Mouse (Mus musculus): ENCODE data around the gene Ripk1. TPM values are rescaled to one million over a fixed set of nuclear protein-coding genes. Genes with fewer than 3 reads are reported as not detected.

Gene Ripk1
- polyA plus RNA-seq, 1 experiment from 2014 or later = 17.8 TPM

DNA sequence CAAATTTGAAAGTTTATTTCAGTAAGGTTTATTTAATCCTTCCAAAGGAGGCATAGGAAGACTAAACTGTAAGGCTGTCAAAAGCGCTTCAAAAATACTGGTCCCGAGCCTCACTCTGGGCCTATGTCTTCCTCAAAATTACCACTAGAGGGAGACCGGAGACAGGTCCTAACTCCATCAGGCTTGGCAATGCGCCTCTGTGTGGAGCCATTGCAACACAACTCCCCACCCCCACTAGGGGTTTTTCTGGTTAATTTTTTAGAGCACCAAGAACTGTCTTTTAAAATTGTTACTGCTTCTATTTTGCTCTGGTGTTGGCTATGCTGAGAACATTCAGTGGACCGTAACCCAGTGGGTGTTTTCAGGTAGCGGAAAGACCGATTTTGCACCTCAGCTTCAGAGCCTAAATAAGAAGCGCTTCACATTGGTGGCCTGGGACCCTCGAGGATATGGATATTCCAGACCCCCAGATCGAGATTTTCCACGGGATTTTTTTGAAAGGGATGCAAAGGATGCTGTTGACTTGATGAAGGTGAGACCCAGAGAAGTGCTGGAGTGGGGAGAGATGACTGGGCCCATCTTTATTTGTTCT lies 44.4 kb downstream of the Ripk1 start:
- Histone ChIP-seq H3K9me3 (replicated peaks; ENCODE audit: control insufficient read depth, low read length) (no peaks in the 10 kb centered on the region), H3K9ac (ENCODE audit: low read length) (no peak overlapping the region), H3K4me3 (replicated peaks; ENCODE audit: low read length) (no peak overlapping the region), H3K27me3 (ENCODE audit: control insufficient read depth, insufficient read depth, low read length) (no peaks in the 10 kb centered on the region), H3K4me1 (ENCODE audit: control insufficient read depth, insufficient read depth, low read length) (no peaks in the 10 kb centered on the region), H3K4me2 (ENCODE audit: low read depth, low read length) (no peak overlapping the region), H3K27ac (ENCODE audit: low read length) (no peak overlapping the region), H3K36me3 (ENCODE audit: control insufficient read depth, insufficient read depth, low read length) (no peaks in the 10 kb centered on the region)
- peak; percentile 87 for ATAC-seq (ENCODE audit: insufficient read depth, low FRiP score)
- WGBS = 41% methylated on average over 11 of the region's 11 CpGs

DNA sequence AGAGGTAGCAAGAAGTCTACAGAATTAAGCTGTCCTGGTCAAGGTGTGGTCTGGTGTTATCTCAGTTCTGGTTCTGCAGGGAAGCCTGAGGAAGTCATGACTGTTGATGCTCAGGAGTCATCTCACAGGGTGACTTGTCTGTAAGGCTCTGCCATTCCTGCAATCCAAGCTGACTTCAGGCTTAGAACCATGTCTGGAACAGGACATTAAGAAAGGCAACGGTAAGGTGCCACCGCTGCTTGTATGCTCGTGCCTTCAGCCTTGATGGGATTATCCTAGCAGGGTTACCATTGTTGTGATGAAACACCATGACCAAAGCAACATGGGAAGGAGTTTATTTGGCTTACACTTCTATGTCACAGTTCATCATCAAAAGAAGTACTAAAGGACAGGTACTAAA lies 45.4 kb downstream of the Ripk1 start:
- 88% methylated on average over 3 of the region's 3 CpGs for WGBS
- no peak for ATAC-seq (ENCODE audit: insufficient read depth, low FRiP score)
- H3K4me3 ChIP-seq (replicated peaks; ENCODE audit: low read length) = no peak overlapping the region

DNA sequence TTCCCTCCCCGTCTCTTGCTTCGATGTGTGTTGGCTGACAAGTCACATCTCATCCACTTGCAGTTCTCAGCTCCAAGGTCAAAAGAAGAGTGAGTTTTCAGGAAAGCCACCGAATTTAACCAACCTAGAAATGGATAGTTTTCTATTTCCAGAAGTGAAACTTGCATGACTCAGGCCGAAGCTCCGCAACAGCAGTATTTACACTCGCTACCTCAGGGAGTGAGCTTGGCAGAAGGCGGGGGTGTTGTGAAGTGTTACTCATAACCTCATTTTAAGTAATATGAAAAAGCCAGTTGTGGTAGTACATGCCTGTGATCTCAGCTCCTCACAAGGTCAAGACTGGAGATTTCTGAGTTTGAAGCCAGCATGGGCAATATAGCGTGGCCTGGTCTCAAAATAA lies 48.3 kb downstream of the Ripk1 start:
- ATAC-seq (ENCODE audit: insufficient read depth, low FRiP score) = no peak
- WGBS = 91% methylated on average over 8 of the region's 8 CpGs
- peaks cover under 1% of the 10 kb centered on the region; the same call in 1 of the 2 replicates for H3K36me3 ChIP-seq (ENCODE audit: control insufficient read depth, insufficient read depth, low read length)

More for the DNA sequence above, 45.4 kb downstream of the Ripk1 start:
- H3K36me3 ChIP-seq (ENCODE audit: control insufficient read depth, insufficient read depth, low read length) = no peaks in the 10 kb centered on the region
- no peak overlapping the region for H3K27ac ChIP-seq (ENCODE audit: low read length)
- no peak overlapping the region for H3K4me2 ChIP-seq (ENCODE audit: low read depth, low read length)
- H3K27me3 ChIP-seq (ENCODE audit: control insufficient read depth, insufficient read depth, low read length) = no peaks in the 10 kb centered on the region
- no peak overlapping the region for H3K9ac ChIP-seq (ENCODE audit: low read length)
- H3K4me1 ChIP-seq (ENCODE audit: control insufficient read depth, insufficient read depth, low read length) = no peaks in the 10 kb centered on the region
- H3K9me3 ChIP-seq (replicated peaks; ENCODE audit: control insufficient read depth, low read length) = no peaks in the 10 kb centered on the region

DNA sequence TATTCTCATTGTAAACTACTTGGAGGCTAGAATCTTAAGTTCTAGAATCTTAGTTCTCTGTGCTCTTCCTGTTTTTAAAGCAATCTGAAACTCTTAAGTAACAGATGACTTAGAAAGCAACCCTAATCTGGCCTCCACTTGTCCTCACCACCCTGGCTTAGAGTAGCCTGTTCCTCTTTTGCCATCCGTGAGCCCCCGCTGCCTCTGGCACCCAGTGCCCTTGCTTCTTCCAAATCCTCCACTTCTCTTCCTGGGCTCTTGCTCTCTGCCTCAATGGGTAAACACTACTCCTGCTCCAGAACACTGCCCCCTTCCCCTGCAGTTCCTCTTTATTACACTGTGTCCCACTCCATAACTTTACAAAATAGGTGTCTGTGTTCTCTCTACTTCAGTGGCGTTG lies 49.5 kb downstream of the Ripk1 start:
- ATAC-seq (ENCODE audit: insufficient read depth, low FRiP score) = no peak

More for the DNA sequence above, 48.3 kb downstream of the Ripk1 start:
- no peak overlapping the region for H3K27ac ChIP-seq (ENCODE audit: low read length)
- H3K4me1 ChIP-seq (ENCODE audit: control insufficient read depth, insufficient read depth, low read length) = no peaks in the 10 kb centered on the region
- H3K9ac ChIP-seq (ENCODE audit: low read length) = no peak overlapping the region
- H3K27me3 ChIP-seq (ENCODE audit: control insufficient read depth, insufficient read depth, low read length) = no peaks in the 10 kb centered on the region
- H3K4me2 ChIP-seq (ENCODE audit: low read depth, low read length) = no peak overlapping the region
- H3K9me3 ChIP-seq (replicated peaks; ENCODE audit: control insufficient read depth, low read length) = no peaks in the 10 kb centered on the region
- no peak overlapping the region for H3K4me3 ChIP-seq (replicated peaks; ENCODE audit: low read length)

DNA sequence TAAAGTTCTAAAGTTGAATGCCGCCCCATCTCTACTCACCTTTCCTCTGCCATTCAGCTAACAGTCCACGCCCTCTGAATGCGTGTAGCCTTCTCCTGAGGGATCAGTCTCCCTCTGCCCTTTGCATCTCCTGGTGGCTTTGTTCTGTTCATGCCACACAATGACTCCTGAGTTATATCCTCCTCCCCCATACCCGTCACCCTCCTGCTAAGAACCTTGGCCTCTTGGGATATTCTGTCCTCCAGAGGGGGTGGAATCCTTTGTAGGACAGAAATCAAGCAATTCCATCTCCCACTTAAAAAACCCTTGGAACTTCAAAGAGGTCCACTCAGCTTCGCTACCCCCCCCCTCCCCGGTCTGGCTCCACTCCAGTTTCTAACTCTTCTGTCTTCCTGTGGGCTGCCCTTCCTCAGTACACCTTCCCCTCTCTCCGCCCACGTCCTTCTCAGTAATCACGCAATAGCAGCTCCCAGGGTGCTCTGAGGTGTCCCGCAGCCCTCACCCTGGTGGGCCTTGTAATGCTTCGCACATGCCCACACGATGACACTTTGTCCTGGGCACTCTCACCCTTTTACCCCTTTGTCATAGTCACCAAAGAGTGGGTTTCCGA lies 51.6 kb downstream of the Ripk1 start:
- Histone ChIP-seq H3K4me2 (ENCODE audit: low read depth, low read length) (no peak overlapping the region), H3K36me3 (ENCODE audit: control insufficient read depth, insufficient read depth, low read length) (peaks cover 8% of the 10 kb centered on the region; the same call in 1 of the 2 replicates), H3K27ac (ENCODE audit: low read length) (no peak overlapping the region), H3K27me3 (ENCODE audit: control insufficient read depth, insufficient read depth, low read length) (no peaks in the 10 kb centered on the region), H3K9ac (ENCODE audit: low read length) (no peak overlapping the region), H3K4me3 (replicated peaks; ENCODE audit: low read length) (no peak overlapping the region), H3K4me1 (ENCODE audit: control insufficient read depth, insufficient read depth, low read length) (no peaks in the 10 kb centered on the region), H3K9me3 (replicated peaks; ENCODE audit: control insufficient read depth, low read length) (no peaks in the 10 kb centered on the region)
- ATAC-seq (ENCODE audit: insufficient read depth, low FRiP score) = no peak; the same call in 1 of the 2 replicates
- WGBS = 73% methylated on average over 13 of the region's 13 CpGs

More for the DNA sequence above, 49.5 kb downstream of the Ripk1 start:
- no peaks in the 10 kb centered on the region for H3K27me3 ChIP-seq (ENCODE audit: control insufficient read depth, insufficient read depth, low read length)
- no peak overlapping the region for H3K4me3 ChIP-seq (replicated peaks; ENCODE audit: low read length)
- no peaks in the 10 kb centered on the region for H3K9me3 ChIP-seq (replicated peaks; ENCODE audit: control insufficient read depth, low read length)
- no peak overlapping the region for H3K27ac ChIP-seq (ENCODE audit: low read length)
- no peak overlapping the region for H3K9ac ChIP-seq (ENCODE audit: low read length)
- peaks cover 8% of the 10 kb centered on the region; the same call in 1 of the 2 replicates for H3K36me3 ChIP-seq (ENCODE audit: control insufficient read depth, insufficient read depth, low read length)
- no peak overlapping the region for H3K4me2 ChIP-seq (ENCODE audit: low read depth, low read length)
- 93% methylated on average over 3 of the region's 3 CpGs for WGBS
- no peaks in the 10 kb centered on the region for H3K4me1 ChIP-seq (ENCODE audit: control insufficient read depth, insufficient read depth, low read length)

DNA sequence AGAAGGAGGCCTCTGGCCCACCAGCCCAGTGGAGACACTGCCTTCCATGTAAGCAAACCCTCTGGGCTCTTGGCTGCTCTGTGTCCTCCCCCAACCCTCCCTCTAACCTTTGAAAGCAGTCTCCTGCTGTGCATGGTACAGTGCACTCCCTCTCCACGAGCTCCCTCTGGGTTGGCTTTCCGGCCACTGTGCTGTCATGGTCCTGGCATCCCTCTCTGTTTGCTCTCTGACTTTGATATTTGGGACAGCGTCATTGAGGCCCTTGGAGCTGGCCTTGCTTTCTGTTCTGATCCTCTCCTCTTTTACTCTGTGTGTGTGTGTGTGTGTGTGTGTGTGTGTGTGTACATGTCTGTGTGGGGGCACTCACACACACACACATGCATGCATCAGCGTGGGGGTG lies 52.2 kb downstream of the Ripk1 start:
- H3K9me3 ChIP-seq (replicated peaks; ENCODE audit: control insufficient read depth, low read length) = no peaks in the 10 kb centered on the region
- no peak overlapping the region for H3K4me2 ChIP-seq (ENCODE audit: low read depth, low read length)
- H3K27me3 ChIP-seq (ENCODE audit: control insufficient read depth, insufficient read depth, low read length) = no peaks in the 10 kb centered on the region
- no peak overlapping the region for H3K4me3 ChIP-seq (replicated peaks; ENCODE audit: low read length)
- no peaks in the 10 kb centered on the region for H3K4me1 ChIP-seq (ENCODE audit: control insufficient read depth, insufficient read depth, low read length)
- H3K27ac ChIP-seq (ENCODE audit: low read length) = no peak overlapping the region
- WGBS = 64% methylated on average over 4 of the region's 4 CpGs
- peaks cover 8% of the 10 kb centered on the region; the same call in 1 of the 2 replicates for H3K36me3 ChIP-seq (ENCODE audit: control insufficient read depth, insufficient read depth, low read length)
- ATAC-seq (ENCODE audit: insufficient read depth, low FRiP score) = no peak
- no peak overlapping the region for H3K9ac ChIP-seq (ENCODE audit: low read length)

DNA sequence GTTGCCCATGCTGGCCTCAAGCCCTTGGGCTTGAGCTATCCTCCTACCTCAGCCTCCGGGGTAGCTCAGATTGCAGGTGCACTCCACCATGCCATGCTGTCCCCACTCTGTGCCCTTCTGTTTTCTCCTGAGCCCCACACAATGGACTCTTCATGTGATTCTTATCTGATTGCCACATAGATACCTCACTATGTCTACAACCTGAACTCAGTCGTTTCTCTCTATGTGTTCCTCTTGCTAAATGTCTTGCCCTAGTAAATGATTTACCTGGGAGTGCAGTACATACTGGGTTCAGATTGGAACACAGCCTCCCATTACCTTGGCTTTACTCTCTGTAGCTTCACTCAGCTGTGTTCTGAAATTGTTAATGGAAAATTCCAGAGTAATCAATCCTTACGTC lies 52.8 kb downstream of the Ripk1 start:
- Histone ChIP-seq H3K36me3 (ENCODE audit: control insufficient read depth, insufficient read depth, low read length) (peaks cover 8% of the 10 kb centered on the region; the same call in 1 of the 2 replicates), H3K27me3 (ENCODE audit: control insufficient read depth, insufficient read depth, low read length) (no peaks in the 10 kb centered on the region), H3K9ac (ENCODE audit: low read length) (no peak overlapping the region), H3K9me3 (replicated peaks; ENCODE audit: control insufficient read depth, low read length) (no peaks in the 10 kb centered on the region), H3K27ac (ENCODE audit: low read length) (no peak overlapping the region), H3K4me2 (ENCODE audit: low read depth, low read length) (no peak overlapping the region), H3K4me3 (replicated peaks; ENCODE audit: low read length) (no peak overlapping the region), H3K4me1 (ENCODE audit: control insufficient read depth, insufficient read depth, low read length) (no peaks in the 10 kb centered on the region)
- 66% methylated on average over 3 of the region's 3 CpGs for WGBS
- ATAC-seq (ENCODE audit: insufficient read depth, low FRiP score) = peak; percentile 44; the same call in 1 of the 2 replicates

DNA sequence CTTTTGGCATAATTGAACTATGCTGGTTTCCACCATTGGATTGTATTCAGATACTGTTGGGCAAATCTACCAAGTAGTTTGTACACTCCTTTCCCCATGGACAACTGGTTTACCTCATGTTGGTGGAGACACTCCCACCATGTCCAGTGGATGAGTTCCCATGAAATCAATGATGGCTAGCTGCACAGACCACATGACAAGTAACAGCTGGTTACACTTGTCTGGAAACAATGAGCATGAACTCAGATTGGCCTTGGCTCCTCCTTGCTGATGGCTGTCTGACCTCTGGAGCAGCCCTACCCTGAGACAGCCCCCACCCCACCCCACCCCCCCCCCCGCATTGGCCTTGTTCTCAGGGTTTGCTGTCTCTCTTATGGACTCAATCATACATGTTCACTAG lies 55.1 kb downstream of the Ripk1 start:
- ATAC-seq (ENCODE audit: insufficient read depth, low FRiP score) = no peak
- Histone ChIP-seq H3K27ac (ENCODE audit: low read length) (no peak overlapping the region), H3K27me3 (ENCODE audit: control insufficient read depth, insufficient read depth, low read length) (no peaks in the 10 kb centered on the region), H3K9me3 (replicated peaks; ENCODE audit: control insufficient read depth, low read length) (no peaks in the 10 kb centered on the region), H3K4me3 (replicated peaks; ENCODE audit: low read length) (no peak overlapping the region), H3K9ac (ENCODE audit: low read length) (no peak overlapping the region), H3K36me3 (ENCODE audit: control insufficient read depth, insufficient read depth, low read length) (peaks cover 8% of the 10 kb centered on the region; the same call in 1 of the 2 replicates), H3K4me2 (ENCODE audit: low read depth, low read length) (no peak overlapping the region), H3K4me1 (ENCODE audit: control insufficient read depth, insufficient read depth, low read length) (no peaks in the 10 kb centered on the region)
- 89% methylated on average over 1 of the region's 1 CpGs for WGBS

DNA sequence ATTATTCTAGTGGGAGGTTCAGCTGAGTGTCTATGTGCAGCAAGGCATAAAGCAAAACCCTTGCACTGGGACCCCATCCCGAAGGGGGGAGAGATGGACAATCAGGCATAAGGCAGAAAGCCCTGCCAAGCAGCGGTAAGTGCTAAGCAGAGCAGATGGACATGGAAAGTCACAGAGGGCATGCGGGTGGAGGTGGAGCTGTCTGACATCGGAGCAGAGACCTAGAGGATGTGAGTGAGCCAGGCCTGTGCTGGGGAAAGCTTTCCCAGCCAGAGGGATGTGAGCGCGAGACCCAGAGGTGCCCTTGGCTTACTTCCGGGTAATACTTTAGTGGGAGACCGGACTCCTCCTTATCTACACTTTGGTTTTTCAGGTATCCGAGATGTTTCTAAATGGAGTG lies 57.9 kb downstream of the Ripk1 start:
- 88% methylated on average over 9 of the region's 9 CpGs for WGBS
- no peaks in the 10 kb centered on the region for H3K9me3 ChIP-seq (replicated peaks; ENCODE audit: control insufficient read depth, low read length)
- H3K4me2 ChIP-seq (ENCODE audit: low read depth, low read length) = no peak overlapping the region
- H3K27me3 ChIP-seq (ENCODE audit: control insufficient read depth, insufficient read depth, low read length) = no peaks in the 10 kb centered on the region
- H3K9ac ChIP-seq (ENCODE audit: low read length) = no peak overlapping the region
- H3K36me3 ChIP-seq (ENCODE audit: control insufficient read depth, insufficient read depth, low read length) = peaks cover 10% of the 10 kb centered on the region; the same call in 1 of the 2 replicates
- ATAC-seq (ENCODE audit: insufficient read depth, low FRiP score) = no peak
- H3K4me3 ChIP-seq (replicated peaks; ENCODE audit: low read length) = no peak overlapping the region
- H3K4me1 ChIP-seq (ENCODE audit: control insufficient read depth, insufficient read depth, low read length) = no peaks in the 10 kb centered on the region
- H3K27ac ChIP-seq (ENCODE audit: low read length) = no peak overlapping the region

Data from stomach, embryonic 16.5 days (tissue).